Mouse (Mus musculus) neural tube, embryonic 14.5 days (tissue): ENCODE data around the gene Btbd7. TPM values are rescaled to one million over a fixed set of nuclear protein-coding genes. Genes with fewer than 3 reads are reported as not detected.

ENCODE experiments used
- ATAC-seq: fragments of 200-750 bp; cut with Nextera tagmentation; 2 replicates; pipeline ENCODE4 v1.8.0; 2017; ENCODE audit warnings: low read depth, mild to moderate bottlenecking, moderate TSS enrichment, moderate library complexity
- H3K27ac ChIP-seq: fragments of 300-500 bp; sonication (generic); 2 replicates; pipeline ENCODE4 v1.5.1; 2014; ENCODE audit warnings: low read depth, mild to moderate bottlenecking, control low read depth, low read length, moderate library complexity, mixed read lengths
- H3K27me3 ChIP-seq: fragments of 300-500 bp; sonication (generic); 2 replicates; pipeline ENCODE4 v1.6.1; 2014; ENCODE audit warnings: low read length; ENCODE audit not compliant: control insufficient read depth, insufficient read depth
- H3K36me3 ChIP-seq: fragments of 300-500 bp; sonication (generic); 2 replicates; pipeline ENCODE4 v1.6.1; 2014; ENCODE audit warnings: low read length, mixed read lengths; ENCODE audit not compliant: control insufficient read depth, insufficient read depth
- H3K4me1 ChIP-seq: fragments of 300-500 bp; sonication (generic); 2 replicates; pipeline ENCODE4 v1.6.1; 2014; ENCODE audit warnings: low read length; ENCODE audit not compliant: control insufficient read depth, insufficient read depth
- H3K4me2 ChIP-seq: fragments of 300-500 bp; sonication (generic); 2 replicates; pipeline ENCODE4 v1.6.1; 2014; ENCODE audit warnings: mild to moderate bottlenecking, low read depth, low read length, control low read depth
- H3K4me3 ChIP-seq: fragments of 300-500 bp; sonication (generic); 2 replicates; pipeline ENCODE4 v1.5.1; 2014; ENCODE audit warnings: low read depth, low read length, control low read depth, mixed read lengths
- H3K9ac ChIP-seq: fragments of 300-500 bp; sonication (generic); replicated peaks from 2 replicates; pipeline ENCODE4 v1.6.1; 2014; ENCODE audit warnings: low read depth, mild to moderate bottlenecking, control low read depth, low read length, mixed read lengths
- H3K9me3 ChIP-seq: fragments of 300-500 bp; sonication (generic); 2 replicates; pipeline ENCODE4 v1.6.1; 2016; ENCODE audit warnings: low read length; ENCODE audit not compliant: control insufficient read depth
- WGBS: fragments of 180-500 bp; shearing (Covaris S2); extraction: QIAGEN DNeasy Blood & Tissue Kit; methylation state at CpG from one replicate; pipeline ENCODE4 v1.1.7; 2014; 5-methylcytosine and 5-hydroxymethylcytosine counted together
- polyA plus RNA-seq: library from polyadenylated mRNA; unstranded; fragments of >200 nt; fragmentation: Nextera tagmentation; extraction: Ambion mirVana; gene quantifications from 2 replicates; pipeline ENCODE4 v1.2.1, GENCODE M21; 2014

The Btbd7 gene
- polyA plus RNA-seq, result 15.1 and 18.0 TPM in 2 replicates

- WGBS, result under 1% methylated on average over 77 of the region's 95 CpGs
- no peaks in the 10 kb centered on the region for H3K9me3 ChIP-seq
Observed at GRCm38 (mm10) chr12:102878031-102878823, at the start of gene Btbd7. Btbd7 (minus strand) TSS chr12:102878471.

GRCm38 (mm10) chr12:102916073-102916472 is 37.8 kb upstream of the Btbd7 start:
- no peaks in the 10 kb centered on the region for H3K36me3 ChIP-seq
- ATAC-seq, result no peak
- H3K4me3 ChIP-seq, result no peak overlapping the region
- no peak overlapping the region for H3K27ac ChIP-seq
- no peaks in the 10 kb centered on the region for H3K9me3 ChIP-seq
- no peaks in the 10 kb centered on the region for H3K4me1 ChIP-seq
- H3K9ac ChIP-seq, result no peak overlapping the region
- 17% methylated on average over 2 of the region's 2 CpGs for WGBS
- no peak overlapping the region for H3K4me2 ChIP-seq
- no peaks in the 10 kb centered on the region for H3K27me3 ChIP-seq

More at GRCm38 (mm10) chr12:102878031-102878823, at the start of gene Btbd7:
- Histone ChIP-seq H3K9ac (peak within 1 kb of the TSS; percentile 86), H3K4me1 (peaks cover 16% of the 10 kb centered on the region), H3K4me3 (peak within 1 kb of the TSS; percentile 89), H3K4me2 (peak within 1 kb of the TSS; percentile 82), H3K36me3 (no peaks in the 10 kb centered on the region), H3K27ac (peak within 1 kb of the TSS; percentile 94), H3K27me3 (no peaks in the 10 kb centered on the region)
- ATAC-seq, result peak; percentile 96

GRCm38 (mm10) chr12:102908191-102908590 is 29.9 kb upstream of the Btbd7 start:
- no peak for ATAC-seq

GRCm38 (mm10) chr12:102899091-102899490 is 20.8 kb upstream of the Btbd7 start, which contains the start of gene Cox8c:
Cox8c (plus strand) TSS chr12:102899316.
- no peaks in the 10 kb centered on the region for H3K27me3 ChIP-seq
- H3K9me3 ChIP-seq, result no peaks in the 10 kb centered on the region
- ATAC-seq, result no peak
- no peak within 1 kb of the TSS for H3K4me2 ChIP-seq
- H3K4me1 ChIP-seq, result no peaks in the 10 kb centered on the region
- no peak within 1 kb of the TSS for H3K9ac ChIP-seq
- H3K27ac ChIP-seq, result no peak within 1 kb of the TSS
- H3K36me3 ChIP-seq, result no peaks in the 10 kb centered on the region
- WGBS, result 91% methylated on average over 17 of the region's 17 CpGs
- H3K4me3 ChIP-seq, result no peak within 1 kb of the TSS

More at GRCm38 (mm10) chr12:102908191-102908590, 29.9 kb upstream of the Btbd7 start:
- Histone ChIP-seq H3K4me1 (no peaks in the 10 kb centered on the region), H3K27me3 (no peaks in the 10 kb centered on the region), H3K9ac (no peak overlapping the region), H3K36me3 (no peaks in the 10 kb centered on the region), H3K4me3 (no peak overlapping the region), H3K9me3 (no peaks in the 10 kb centered on the region), H3K27ac (no peak overlapping the region), H3K4me2 (no peak overlapping the region)
- WGBS, result 50% methylated on average over 3 of the region's 3 CpGs

GRCm38 (mm10) chr12:102888568-102888967 is 10.3 kb upstream of the Btbd7 start:
- Histone ChIP-seq H3K9ac (no peak overlapping the region), H3K4me3 (no peak overlapping the region), H3K4me2 (no peak overlapping the region), H3K36me3 (no peaks in the 10 kb centered on the region), H3K27ac (no peak overlapping the region), H3K9me3 (no peaks in the 10 kb centered on the region), H3K27me3 (no peaks in the 10 kb centered on the region), H3K4me1 (no peaks in the 10 kb centered on the region)
- ATAC-seq, result no peak
- WGBS, result 52% methylated on average over 5 of the region's 5 CpGs

- H3K27ac ChIP-seq, result no peak overlapping the region
- no peak overlapping the region for H3K9ac ChIP-seq
- WGBS, result 53% methylated on average over 10 of the region's 10 CpGs
- no peak for ATAC-seq
- no peak overlapping the region for H3K4me2 ChIP-seq
- no peaks in the 10 kb centered on the region for H3K4me1 ChIP-seq
- no peaks in the 10 kb centered on the region for H3K27me3 ChIP-seq
- H3K36me3 ChIP-seq, result no peaks in the 10 kb centered on the region
- H3K4me3 ChIP-seq, result no peak overlapping the region
- H3K9me3 ChIP-seq, result no peaks in the 10 kb centered on the region
Observed at GRCm38 (mm10) chr12:102887366-102887765, 9.1 kb upstream of the Btbd7 start.

DNA sequence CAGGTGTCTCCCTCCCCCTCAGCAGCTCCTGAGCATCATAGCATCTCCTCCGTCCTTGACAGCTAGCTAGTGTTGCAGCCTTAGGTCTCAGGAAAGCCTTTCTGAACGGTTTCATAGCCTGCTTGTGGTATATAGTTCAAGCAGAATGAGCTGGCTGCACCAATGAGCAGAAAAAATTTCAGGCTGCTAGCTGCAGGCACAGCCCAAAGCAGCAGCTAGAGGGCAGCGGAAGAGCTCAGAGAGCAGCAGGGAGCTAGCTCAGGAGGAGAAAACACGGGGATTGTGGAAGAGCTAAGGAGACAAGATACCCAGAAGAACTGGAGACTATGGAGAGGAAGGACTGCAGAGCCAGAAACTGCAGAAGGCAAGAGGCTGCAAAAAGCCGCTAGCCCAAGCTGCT is 7.5 kb upstream of the Btbd7 start:
- H3K9me3 ChIP-seq, result no peaks in the 10 kb centered on the region
- no peak overlapping the region for H3K4me3 ChIP-seq
- H3K27me3 ChIP-seq, result no peaks in the 10 kb centered on the region
- 24% methylated on average over 5 of the region's 5 CpGs for WGBS
- ATAC-seq, result peak; percentile 84; the same call in 1 of the 2 replicates
- H3K9ac ChIP-seq, result no peak overlapping the region
- H3K36me3 ChIP-seq, result no peaks in the 10 kb centered on the region
- no peak overlapping the region for H3K27ac ChIP-seq
- no peaks in the 10 kb centered on the region for H3K4me1 ChIP-seq
- H3K4me2 ChIP-seq, result no peak overlapping the region

DNA sequence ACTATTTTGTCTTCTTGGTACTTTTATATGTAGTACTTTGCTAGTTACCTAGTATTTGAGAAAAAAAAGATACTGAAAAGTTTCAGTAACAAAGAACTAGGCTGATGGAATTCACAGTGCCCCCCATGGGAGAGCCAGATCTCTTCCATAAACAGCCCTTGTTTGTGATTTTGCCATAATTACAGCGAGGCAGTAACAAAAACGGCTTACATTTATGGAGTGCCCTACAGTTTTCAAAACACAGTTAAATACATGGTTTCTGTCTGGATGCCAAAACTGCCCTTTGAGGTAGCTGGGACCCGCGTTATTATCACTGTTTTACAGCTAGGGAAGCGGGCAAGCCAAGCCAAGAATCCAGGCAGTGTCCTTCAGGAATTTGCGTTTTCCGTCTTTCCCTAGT is 630 bp upstream of the Btbd7 start:
- WGBS, result 27% methylated on average over 7 of the region's 7 CpGs
- Histone ChIP-seq H3K4me1 (peaks cover 16% of the 10 kb centered on the region), H3K4me3 (peak overlapping the region; percentile 89), H3K9ac (peak overlapping the region; percentile 86; the same call in 1 of the 2 replicates), H3K4me2 (peak overlapping the region; percentile 57), H3K27me3 (no peaks in the 10 kb centered on the region), H3K27ac (peak overlapping the region; percentile 71; the same call in 1 of the 2 replicates), H3K9me3 (no peaks in the 10 kb centered on the region), H3K36me3 (no peaks in the 10 kb centered on the region)
- ATAC-seq, result no peak

DNA sequence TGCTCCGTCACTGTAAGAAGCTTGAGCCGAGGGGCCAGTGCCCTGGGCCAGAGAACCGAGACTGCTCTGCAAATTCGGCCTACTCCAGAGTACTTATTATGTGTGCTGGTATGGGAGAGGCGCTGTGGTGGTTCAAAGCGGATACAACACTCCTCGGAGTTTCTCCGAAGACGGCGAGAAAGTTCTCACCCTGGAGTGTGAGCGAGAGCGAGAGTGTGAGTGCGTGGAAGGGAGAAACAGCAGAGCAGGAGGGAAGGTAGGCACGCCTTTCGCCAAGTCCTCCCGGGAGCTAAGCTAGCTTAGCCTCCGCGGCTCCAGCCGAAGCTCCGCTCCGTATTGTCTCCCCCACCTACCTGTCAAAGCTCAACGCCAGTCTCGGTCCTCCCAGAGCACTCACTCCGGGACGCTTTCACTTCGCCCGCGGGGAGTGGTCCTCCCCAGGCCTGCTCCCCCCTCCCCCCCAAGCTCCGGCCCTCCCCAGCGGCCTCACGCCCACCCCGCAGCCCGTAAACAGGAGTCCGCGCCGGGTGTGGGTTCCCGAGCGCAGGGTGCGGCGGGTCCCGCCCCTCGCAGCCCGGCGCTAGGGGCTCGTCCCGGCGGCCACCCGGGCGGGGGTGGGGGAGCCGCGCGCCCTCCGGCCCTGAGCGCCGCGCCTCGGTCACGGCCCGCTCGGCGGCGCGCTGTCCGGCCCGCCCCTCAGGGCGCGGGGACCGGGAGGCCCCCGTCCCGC is 805 bp downstream of the Btbd7 start:
- Histone ChIP-seq H3K9ac (peak overlapping the region; percentile 86), H3K27ac (peak overlapping the region; percentile 94), H3K4me2 (peak overlapping the region; percentile 82), H3K4me3 (peak overlapping the region; percentile 89), H3K27me3 (no peaks in the 10 kb centered on the region), H3K9me3 (no peaks in the 10 kb centered on the region), H3K4me1 (peaks cover 16% of the 10 kb centered on the region), H3K36me3 (no peaks in the 10 kb centered on the region)
- peak; percentile 77 for ATAC-seq
- WGBS, result under 1% methylated on average over 56 of the region's 70 CpGs
